Mouse (Mus musculus): ENCODE measurements at regions not wholly inside any gene's neighbourhood (a gene's known extent, or its start where the extent isn't known, plus 50 kb on each side); places are given as distances from the start of the nearest gene placed in this dataset.

DNA sequence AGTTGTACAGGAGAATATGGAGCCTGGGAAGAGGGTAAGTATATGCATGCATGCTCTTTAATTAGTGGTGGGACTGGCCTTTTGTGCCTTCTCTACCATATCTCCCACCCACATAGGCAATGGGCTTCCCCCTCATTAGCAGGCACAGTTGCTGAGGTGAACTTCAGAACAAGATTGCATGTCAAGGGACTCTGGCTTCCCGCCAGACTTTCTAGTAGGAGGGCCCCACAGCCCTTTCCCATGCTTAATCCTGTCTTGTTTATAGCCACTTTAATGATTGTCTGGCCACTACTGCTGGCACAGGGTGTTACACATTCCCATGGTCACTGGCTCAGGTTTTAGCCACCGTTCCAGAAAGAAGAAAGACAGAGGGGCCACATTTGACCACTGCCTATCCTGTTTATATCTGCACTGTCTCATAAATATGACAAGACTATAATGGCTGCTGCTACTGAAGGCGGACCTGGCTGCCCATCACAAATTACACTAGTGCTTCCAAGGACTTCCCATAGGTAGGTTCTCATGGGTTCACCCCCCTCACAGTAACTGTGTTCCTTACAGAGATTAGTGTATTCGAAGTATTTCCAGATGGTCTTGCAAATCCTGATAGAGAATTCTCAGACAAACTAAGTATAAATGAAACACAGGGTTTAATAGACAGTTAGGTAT, 362.6 kb downstream of the Fat4 start:
- H3K27me3 ChIP-seq (ENCODE audit: control insufficient read depth, insufficient read depth, low read length): no peaks in the 10 kb centered on the region
- no peak overlapping the region for H3K27ac ChIP-seq (ENCODE audit: insufficient read depth, low read length)
- DNase-seq: no peak
- TF ChIP-seq POLR2A (IDR thresholded peaks at IDR 0.05; ENCODE audit: borderline replicate concordance, insufficient read depth, low read length) (no peak), CTCF (IDR thresholded peaks at IDR 0.05; ENCODE audit: borderline replicate concordance, insufficient read depth, low read depth, low read length) (no peak)
- H3K4me3 ChIP-seq (replicated peaks; ENCODE audit: insufficient read depth, low read depth, low read length): no peak overlapping the region
- 0 out of 2 replicates have a peak, but pooled peaks cover 3% of the 10 kb centered on the region for H3K4me1 ChIP-seq (ENCODE audit: control insufficient read depth, insufficient read depth, low read length)
- 58% methylated on average over 4 of the region's 4 CpGs for WGBS

DNA sequence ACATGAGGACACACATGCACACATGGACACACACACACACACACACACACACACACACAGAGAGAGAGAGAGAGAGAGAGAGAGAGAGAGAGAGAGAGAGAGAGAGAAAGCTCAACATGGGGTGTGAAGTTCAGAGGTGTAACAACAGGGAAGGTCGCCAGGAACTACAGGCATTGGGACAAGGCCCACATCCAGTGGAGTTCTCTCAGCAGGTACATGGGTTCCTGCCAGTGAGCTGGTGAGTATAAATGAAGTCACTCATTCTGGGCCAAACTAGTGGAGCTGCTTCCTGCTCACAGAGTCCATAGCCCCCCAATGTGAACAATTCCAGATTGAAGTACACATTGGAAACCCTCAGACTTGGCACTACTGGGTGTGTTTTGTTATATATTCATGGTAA, 366.3 kb downstream of the Fat4 start:
- DNase-seq: peak; percentile 61 to 74
- TF ChIP-seq CTCF (IDR thresholded peaks at IDR 0.05; ENCODE audit: borderline replicate concordance, insufficient read depth, low read depth, low read length): no peak
- TF ChIP-seq POLR2A (IDR thresholded peaks at IDR 0.05; ENCODE audit: borderline replicate concordance, insufficient read depth, low read length): no peak
- Histone ChIP-seq H3K27ac (ENCODE audit: insufficient read depth, low read length) (no peak overlapping the region), H3K27me3 (ENCODE audit: control insufficient read depth, insufficient read depth, low read length) (no peaks in the 10 kb centered on the region), H3K4me3 (replicated peaks; ENCODE audit: insufficient read depth, low read depth, low read length) (no peak overlapping the region), H3K4me1 (ENCODE audit: control insufficient read depth, insufficient read depth, low read length) (0 out of 2 replicates have a peak, but pooled peaks cover 3% of the 10 kb centered on the region)
- WGBS: 5% methylated on average over 1 of the region's 1 CpGs

- DNase-seq: peak; percentile 20 to 55
- Histone ChIP-seq H3K27ac (ENCODE audit: insufficient read depth, low read length) (no peak overlapping the region), H3K4me1 (ENCODE audit: control insufficient read depth, insufficient read depth, low read length) (peaks cover 6% of the 10 kb centered on the region), H3K4me3 (replicated peaks; ENCODE audit: insufficient read depth, low read depth, low read length) (no peak overlapping the region), H3K27me3 (ENCODE audit: control insufficient read depth, insufficient read depth, low read length) (no peaks in the 10 kb centered on the region)
- TF ChIP-seq CTCF (IDR thresholded peaks at IDR 0.05; ENCODE audit: borderline replicate concordance, insufficient read depth, low read depth, low read length): no peak
- TF ChIP-seq POLR2A (IDR thresholded peaks at IDR 0.05; ENCODE audit: borderline replicate concordance, insufficient read depth, low read length): no peak
- WGBS: 17% methylated on average over 2 of the region's 2 CpGs
These were observed 378.1 kb downstream of the Fat4 start for GRCm38 (mm10) chr3:39264671-39265430.

DNA sequence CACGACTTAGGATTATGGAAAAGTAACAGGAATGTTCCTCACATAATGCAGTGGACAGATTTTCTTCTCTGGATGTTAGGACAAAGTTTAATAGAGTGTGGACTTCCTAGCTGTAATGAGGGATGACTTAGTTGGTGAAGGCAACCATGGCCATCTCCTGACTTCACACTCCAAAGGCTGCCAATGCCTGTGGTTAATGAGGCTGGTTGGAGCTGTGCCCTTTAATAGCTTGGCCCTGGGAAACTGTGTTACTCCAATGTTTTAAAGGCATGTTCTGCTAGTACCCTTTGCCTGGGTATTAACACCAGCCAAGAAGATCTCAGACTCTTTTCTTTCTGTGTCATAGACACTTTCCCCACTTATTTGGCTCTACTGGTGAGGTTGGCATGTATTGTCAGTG, 378.9 kb downstream of the Fat4 start:
- H3K27ac ChIP-seq (ENCODE audit: insufficient read depth, low read length): no peak overlapping the region
- no peaks in the 10 kb centered on the region for H3K27me3 ChIP-seq (ENCODE audit: control insufficient read depth, insufficient read depth, low read length)
- H3K4me3 ChIP-seq (replicated peaks; ENCODE audit: insufficient read depth, low read depth, low read length): no peak overlapping the region
- H3K4me1 ChIP-seq (ENCODE audit: control insufficient read depth, insufficient read depth, low read length): peaks cover 6% of the 10 kb centered on the region
- 72% methylated on average over 1 of the region's 1 CpGs for whole genome bisulfite sequencing
- TF ChIP-seq CTCF (IDR thresholded peaks at IDR 0.05; ENCODE audit: borderline replicate concordance, insufficient read depth, low read depth, low read length) (no peak), POLR2A (IDR thresholded peaks at IDR 0.05; ENCODE audit: borderline replicate concordance, insufficient read depth, low read length) (no peak)
- DNase-seq: peak; percentile 15 to 52

DNA sequence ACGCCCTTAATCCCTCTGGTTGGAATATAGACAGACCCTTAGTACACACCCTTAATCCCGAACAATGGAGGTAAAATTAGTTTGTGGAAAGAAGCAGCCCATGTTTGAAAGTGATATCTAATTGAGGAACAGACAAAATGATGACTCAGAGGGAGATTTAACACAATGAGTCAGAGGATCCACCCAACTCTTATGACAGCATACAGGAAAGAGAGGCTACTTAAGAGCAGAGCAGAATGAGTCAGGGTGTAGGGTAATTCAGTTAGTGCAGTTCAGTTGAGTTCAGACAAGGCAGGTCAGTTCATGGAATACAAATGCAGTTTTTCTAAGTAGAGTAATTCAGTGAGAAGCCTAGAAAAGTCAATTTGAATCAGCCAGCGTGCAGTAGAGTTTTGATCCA, 382.6 kb downstream of the Fat4 start:
- H3K4me1 ChIP-seq (ENCODE audit: control insufficient read depth, insufficient read depth, low read length): peaks cover 6% of the 10 kb centered on the region
- no peak for DNase-seq
- 92% methylated on average over 3 of the region's 3 CpGs for WGBS
- TF ChIP-seq POLR2A (IDR thresholded peaks at IDR 0.05; ENCODE audit: borderline replicate concordance, insufficient read depth, low read length): no peak
- no peak for TF ChIP-seq CTCF (IDR thresholded peaks at IDR 0.05; ENCODE audit: borderline replicate concordance, insufficient read depth, low read depth, low read length)
- H3K4me3 ChIP-seq (replicated peaks; ENCODE audit: insufficient read depth, low read depth, low read length): no peak overlapping the region
- no peak overlapping the region for H3K27ac ChIP-seq (ENCODE audit: insufficient read depth, low read length)
- H3K27me3 ChIP-seq (ENCODE audit: control insufficient read depth, insufficient read depth, low read length): no peaks in the 10 kb centered on the region

DNA sequence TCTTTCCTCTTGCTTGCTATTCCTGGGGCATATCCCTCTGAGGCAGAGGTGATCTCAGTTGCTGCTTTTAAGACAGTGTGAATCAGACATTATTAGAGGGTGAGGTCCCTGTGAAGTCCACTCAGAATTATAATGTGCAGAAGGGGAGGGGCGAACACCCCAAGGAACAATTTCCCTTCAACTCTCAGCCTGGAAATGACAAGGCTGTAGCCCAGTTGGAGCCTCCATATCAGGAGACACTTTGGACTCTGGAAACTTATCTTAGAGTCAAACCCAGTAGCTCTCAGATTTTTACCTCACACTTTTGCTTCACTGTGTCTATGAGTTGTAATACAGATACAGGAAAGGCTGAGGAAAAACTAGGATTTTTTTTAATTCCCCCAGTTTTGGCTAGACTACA, 385.9 kb downstream of the Fat4 start:
- 100% methylated on average over 1 of the region's 1 CpGs for WGBS
- Histone ChIP-seq H3K27me3 (ENCODE audit: control insufficient read depth, insufficient read depth, low read length) (no peaks in the 10 kb centered on the region), H3K4me1 (ENCODE audit: control insufficient read depth, insufficient read depth, low read length) (no peaks in the 10 kb centered on the region), H3K27ac (ENCODE audit: insufficient read depth, low read length) (no peak overlapping the region), H3K4me3 (replicated peaks; ENCODE audit: insufficient read depth, low read depth, low read length) (no peak overlapping the region)
- DNase-seq: no peak
- no peak for TF ChIP-seq POLR2A (IDR thresholded peaks at IDR 0.05; ENCODE audit: borderline replicate concordance, insufficient read depth, low read length)
- no peak for TF ChIP-seq CTCF (IDR thresholded peaks at IDR 0.05; ENCODE audit: borderline replicate concordance, insufficient read depth, low read depth, low read length)

- Histone ChIP-seq H3K4me3 (replicated peaks; ENCODE audit: insufficient read depth, low read depth, low read length) (no peak overlapping the region), H3K4me1 (ENCODE audit: control insufficient read depth, insufficient read depth, low read length) (no peaks in the 10 kb centered on the region), H3K27ac (ENCODE audit: insufficient read depth, low read length) (no peak overlapping the region), H3K27me3 (ENCODE audit: control insufficient read depth, insufficient read depth, low read length) (no peaks in the 10 kb centered on the region)
- no peak for DNase-seq
- TF ChIP-seq CTCF (IDR thresholded peaks at IDR 0.05; ENCODE audit: borderline replicate concordance, insufficient read depth, low read depth, low read length) (no peak), POLR2A (IDR thresholded peaks at IDR 0.05; ENCODE audit: borderline replicate concordance, insufficient read depth, low read length) (no peak)
- WGBS: 85% methylated on average over 4 of the region's 4 CpGs
These were observed 390.2 kb downstream of the Fat4 start for GRCm38 (mm10) chr3:39276897-39277296.

DNA sequence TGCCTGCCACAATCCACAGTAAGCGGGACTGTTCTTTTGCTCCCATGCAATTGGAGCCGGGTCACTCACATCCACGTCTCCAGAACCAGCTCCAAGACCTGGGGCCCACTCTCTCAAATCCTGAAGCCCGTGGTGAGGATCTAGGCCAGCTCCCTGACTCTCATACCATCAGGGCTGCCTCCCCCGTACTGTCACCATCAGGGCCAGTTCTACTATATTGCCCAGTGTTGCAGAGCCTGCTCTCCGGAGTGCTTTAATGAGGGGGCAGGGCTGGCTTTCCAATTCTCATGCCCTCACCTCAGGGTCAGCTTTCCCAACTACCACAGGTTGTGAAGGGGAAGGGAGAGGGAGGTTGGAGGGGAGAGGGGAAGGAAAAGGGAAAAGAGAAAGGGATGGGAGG, 390.6 kb downstream of the Fat4 start:
- H3K27me3 ChIP-seq (ENCODE audit: control insufficient read depth, insufficient read depth, low read length): no peaks in the 10 kb centered on the region
- H3K4me3 ChIP-seq (replicated peaks; ENCODE audit: insufficient read depth, low read depth, low read length): no peak overlapping the region
- H3K27ac ChIP-seq (ENCODE audit: insufficient read depth, low read length): no peak overlapping the region
- TF ChIP-seq POLR2A (IDR thresholded peaks at IDR 0.05; ENCODE audit: borderline replicate concordance, insufficient read depth, low read length): no peak
- no peak for TF ChIP-seq CTCF (IDR thresholded peaks at IDR 0.05; ENCODE audit: borderline replicate concordance, insufficient read depth, low read depth, low read length)
- no peak for DNase-seq
- WGBS: 88% methylated on average over 6 of the region's 6 CpGs
- no peaks in the 10 kb centered on the region for H3K4me1 ChIP-seq (ENCODE audit: control insufficient read depth, insufficient read depth, low read length)
